Comparison of ENCODE assay signal across 27 mouse cellular contexts in genomic region chr3:135667084-135667483, GRCm38 (mm10). TPM values are rescaled to one million over a fixed set of nuclear protein-coding genes. Genes with fewer than 3 reads are reported as not detected.
DNase-seq lines count a peak whose midpoint lies in the region; ATAC-seq lines count a peak whose summit lies in the region.
"Had no signal": no experiment of that assay in that cellular context is flagged by ENCODE, and none has a peak within 500 bp of the region (broad histone marks: within the 10 kb centered on the region; RNA-seq: fewer than 3 reads in every experiment).

No protein-coding gene starts in this region.

- H3K4me3 ChIP-seq in forebrain, embryonic 14.5 days (ENCODE audit: low read depth, low read length) = no peak overlapping the region
- H3K4me3 ChIP-seq in forebrain, embryonic 12.5 days (replicated peaks) = no peak overlapping the region
- H3K4me3 ChIP-seq in intestine, embryonic 16.5 days (ENCODE audit: low read length) = no peak overlapping the region
- H3K4me3 ChIP-seq: embryonic facial prominence, embryonic 12.5 days; embryonic facial prominence, embryonic 15.5 days; heart, embryonic 12.5 days; heart, embryonic 15.5 days; hindbrain, embryonic 10.5 days; hindbrain, embryonic 13.5 days; intestine, embryonic 15.5 days had no signal

- no peak overlapping the region for H3K4me2 ChIP-seq in forebrain, embryonic 14.5 days (ENCODE audit: low read length)
- H3K4me2 ChIP-seq in forebrain, embryonic 12.5 days = no peak overlapping the region
- H3K4me2 ChIP-seq in intestine, embryonic 16.5 days (ENCODE audit: low read depth, low read length) = no peak overlapping the region
- H3K4me2 ChIP-seq: embryonic facial prominence, embryonic 12.5 days; embryonic facial prominence, embryonic 15.5 days; heart, embryonic 12.5 days; heart, embryonic 15.5 days; hindbrain, embryonic 13.5 days; intestine, embryonic 15.5 days had no signal

- intact Hi-C loops in left cerebral cortex, postnatal 36 days (cut with DNase I) = no loop called here
- intact Hi-C loops in left cerebral cortex, postnatal 4 days (cut with DNase I) = no loop called here

- H3K4me1 ChIP-seq in forebrain, embryonic 14.5 days (ENCODE audit: control insufficient read depth, insufficient read depth, low read length) = 0 out of 2 replicates have a peak, but pooled peaks cover 3% of the 10 kb centered on the region
- H3K4me1 ChIP-seq in forebrain, embryonic 12.5 days = peaks cover 9% of the 10 kb centered on the region
- 0 out of 2 replicates have a peak, but pooled peaks cover 5% of the 10 kb centered on the region for H3K4me1 ChIP-seq in intestine, embryonic 16.5 days (ENCODE audit: control insufficient read depth, insufficient read depth, low read length)
- H3K4me1 ChIP-seq: intestine, embryonic 15.5 days had no signal

- DNase-seq in forebrain, embryonic 14.5 days (ENCODE audit: low spot score) = no peak
- DNase-seq in frontal cortex, postnatal 14 days (ENCODE audit: low spot score in 2 of 2) = no peak
- DNase-seq in left cerebral cortex, postnatal 36 days (ENCODE audit: low spot score in 2 of 2) = peak; percentile 21 to 23
- DNase-seq in left cerebral cortex, postnatal 4 days = no peak
- DNase-seq in brain, adult 2 months (ENCODE audit: low read depth, low spot score) = peak; percentile 64
- DNase-seq: adrenal gland, postnatal 10 days; adrenal gland, postnatal 36 days; cerebellum, adult 11 months; cerebellum, adult 2 months; cerebellum, adult 9-11 months; cerebellum, postnatal 25 days; gastrocnemius, postnatal 25 days; heart, adult 18-20 months; heart, postnatal 10 days; heart, postnatal 36 days had no signal

- 83% methylated on average over 3 of the region's 3 CpGs for WGBS in forebrain, embryonic 14.5 days
- 89% methylated on average over 3 of the region's 3 CpGs for WGBS in forebrain, embryonic 12.5 days
- WGBS in intestine, embryonic 16.5 days = 89% methylated on average over 3 of the region's 3 CpGs

- peaks cover 7% of the 10 kb centered on the region; the same call in 1 of the 2 replicates for H3K36me3 ChIP-seq in forebrain, embryonic 14.5 days (ENCODE audit: control insufficient read depth, insufficient read depth, low read length)
- peaks cover 10% of the 10 kb centered on the region; the same call in 1 of the 2 replicates for H3K36me3 ChIP-seq in forebrain, embryonic 12.5 days (replicated peaks)
- 0 out of 2 replicates have a peak, but pooled peaks cover 2% of the 10 kb centered on the region for H3K36me3 ChIP-seq in intestine, embryonic 16.5 days (ENCODE audit: control insufficient read depth, insufficient read depth, low read length)

- H3K9me3 ChIP-seq in forebrain, embryonic 14.5 days (replicated peaks; ENCODE audit: control insufficient read depth, low read length) = no peaks in the 10 kb centered on the region
- no peaks in the 10 kb centered on the region for H3K9me3 ChIP-seq in forebrain, embryonic 12.5 days
- no peaks in the 10 kb centered on the region for H3K9me3 ChIP-seq in intestine, embryonic 16.5 days (ENCODE audit: control insufficient read depth, low read length)
- H3K9me3 ChIP-seq: embryonic facial prominence, embryonic 12.5 days; embryonic facial prominence, embryonic 15.5 days; heart, embryonic 12.5 days; heart, embryonic 15.5 days; hindbrain, embryonic 10.5 days; hindbrain, embryonic 13.5 days; intestine, embryonic 15.5 days had no signal

- no peaks in the 10 kb centered on the region for H3K27me3 ChIP-seq in forebrain, embryonic 14.5 days (replicated peaks; ENCODE audit: control insufficient read depth, insufficient read depth, low read length)
- no peaks in the 10 kb centered on the region for H3K27me3 ChIP-seq in forebrain, embryonic 12.5 days
- H3K27me3 ChIP-seq in intestine, embryonic 16.5 days (replicated peaks; ENCODE audit: control insufficient read depth, insufficient read depth, low read length) = no peaks in the 10 kb centered on the region
- H3K27me3 ChIP-seq: embryonic facial prominence, embryonic 12.5 days; embryonic facial prominence, embryonic 15.5 days; heart, embryonic 12.5 days; heart, embryonic 15.5 days; hindbrain, embryonic 13.5 days; intestine, embryonic 15.5 days; Patski had no signal

- no peak overlapping the region for H3K27ac ChIP-seq in forebrain, embryonic 14.5 days (ENCODE audit: low read depth, low read length)
- H3K27ac ChIP-seq in forebrain, embryonic 12.5 days = no peak overlapping the region
- no peak overlapping the region for H3K27ac ChIP-seq in intestine, embryonic 16.5 days (ENCODE audit: low read length)
- H3K27ac ChIP-seq: embryonic facial prominence, embryonic 12.5 days; embryonic facial prominence, embryonic 15.5 days; heart, embryonic 15.5 days; hindbrain, embryonic 10.5 days; hindbrain, embryonic 13.5 days; intestine, embryonic 15.5 days had no signal

- ATAC-seq in forebrain, embryonic 14.5 days = 0 out of 2 replicates have a peak, but pooled peaks have one; percentile 43
- ATAC-seq in forebrain, embryonic 12.5 days (ENCODE audit: low FRiP score) = no peak
- ATAC-seq in frontal cortex, adult (ENCODE audit: low TSS enrichment) = peak; percentile 94
- ATAC-seq in intestine, embryonic 16.5 days = no peak
- ATAC-seq: hindbrain, embryonic 16.5 days; intestine, embryonic 15.5 days; Patski had no signal

- no peak overlapping the region for H3K9ac ChIP-seq in forebrain, embryonic 14.5 days (ENCODE audit: low read length)
- H3K9ac ChIP-seq in forebrain, embryonic 12.5 days = no peak overlapping the region
- no peak overlapping the region for H3K9ac ChIP-seq in intestine, embryonic 16.5 days (ENCODE audit: low read depth, low read length)
- H3K9ac ChIP-seq: embryonic facial prominence, embryonic 12.5 days; embryonic facial prominence, embryonic 15.5 days; heart, embryonic 12.5 days; heart, embryonic 15.5 days; hindbrain, embryonic 13.5 days; intestine, embryonic 15.5 days had no signal

RNA-seq across cellular contexts. Expression of gene Nfkb1, which starts 24.3 kb away (rescaled TPM):
- polyA plus RNA-seq in forebrain, embryonic 14.5 days (2014; fragmentation: Nextera tagmentation; extraction: Ambion mirVana) = 7.2 TPM in 2 replicates
- polyA plus RNA-seq in forebrain, embryonic 12.5 days (2016; fragmentation: Nextera tagmentation; extraction: Ambion mirVana) = 9.0 and 9.7 TPM in 2 replicates
- 10 to 100 TPM; 16.3 to 23.0 TPM for total RNA-seq in left cerebral cortex, postnatal 36 days (2021)
- total RNA-seq in left cerebral cortex, postnatal 4 days (2021) = 10 to 100 TPM; 19.3 to 20.5 TPM
- polyA plus RNA-seq in intestine, embryonic 16.5 days (2015; fragmentation: Nextera tagmentation; extraction: Ambion mirVana) = 13.7 and 14.3 TPM in 2 replicates

Comparison
In these comparisons a context has a peak if more than half of its experiments do, and no peak if none do; other contexts are left out.
1. ATAC-seq: peak in forebrain, embryonic 14.5 days (single experiment) and frontal cortex, adult (single experiment); none in forebrain, embryonic 12.5 days (single experiment) and intestine, embryonic 16.5 days (single experiment).
2. DNase-seq: peak in left cerebral cortex, postnatal 36 days (2 of 2) and brain, adult 2 months (single experiment); none in forebrain, embryonic 14.5 days (single experiment), frontal cortex, postnatal 14 days (0 of 2) and left cerebral cortex, postnatal 4 days (single experiment).